Mouse (Mus musculus) inflammation-experienced regulatory T-cells, adult 6 months (primary cell): ENCODE measurements around the gene Usp29. TPM values are rescaled to one million over a fixed set of nuclear protein-coding genes. Genes with fewer than 3 reads are reported as not detected.
"Not testable (repeated sequence)": the region's sequence is repeated elsewhere in the genome, so short reads cannot be mapped to it uniquely, and the experiment has no call there.

ENCODE experiments used
- ATAC-seq: one replicate; pipeline ENCODE4 v1.8.0; 2017
- polyA plus RNA-seq, 3 experiments: library from polyadenylated mRNA; unstranded; fragments of 100-300 nt; shearing (Covaris generic); gene quantifications; one replicate each; pipeline ENCODE4 v1.2.1; 2017

Gene Usp29
- polyA plus RNA-seq, 3 experiments from 2014 or later = 0.15 TPM; not detected in 2

GRCm38 (mm10) chr7:6937040-6937439, 206.7 kb downstream of the Usp29 start:
- peak; percentile 79 for ATAC-seq

- peak; percentile 66 for ATAC-seq
Observed at GRCm38 (mm10) chr7:6940761-6941231, 210.4 kb downstream of the Usp29 start.

GRCm38 (mm10) chr7:6948061-6948460, 217.7 kb downstream of the Usp29 start:
- ATAC-seq = not testable (repeated sequence)

- ATAC-seq = no peak
Observed at GRCm38 (mm10) chr7:6956576-6956975, 226.2 kb downstream of the Usp29 start.

GRCm38 (mm10) chr7:6958574-6958973, 228.2 kb downstream of the Usp29 start:
- ATAC-seq = no peak

- no peak for ATAC-seq
Observed at GRCm38 (mm10) chr7:6973566-6973965, 243.2 kb downstream of the Usp29 start.

- ATAC-seq = no peak
Observed at GRCm38 (mm10) chr7:6976890-6977289, 246.5 kb downstream of the Usp29 start.

GRCm38 (mm10) chr7:6995251-6995650, 264.9 kb downstream of the Usp29 start, which contains the start of gene Aurkc:
Aurkc (plus strand) TSS chr7:6995300.
- ATAC-seq = not testable (repeated sequence)

GRCm38 (mm10) chr7:6998914-6999313, 268.5 kb downstream of the Usp29 start:
- ATAC-seq = not testable (repeated sequence)

GRCm38 (mm10) chr7:7005441-7005840, 275.1 kb downstream of the Usp29 start:
- ATAC-seq = not testable (repeated sequence)

Other genes with a start within 250 kb of the Usp29 start
- not detected for gene Olfr5, start 243.6 kb upstream of the Usp29 start, polyA plus RNA-seq
- not detected for gene Olfr1347, start 230.8 kb upstream of the Usp29 start, polyA plus RNA-seq
- gene Olfr1348, start 221.8 kb upstream of the Usp29 start, polyA plus RNA-seq = not detected
- under 1 TPM in 1 of 3 experiments, not detected in 2; 0.13 TPM for gene Olfr1349, start 207.6 kb upstream of the Usp29 start, polyA plus RNA-seq
- under 1 TPM in 1 of 3 experiments, not detected in 2; 0.35 TPM for gene Olfr1350, start 165.7 kb upstream of the Usp29 start, polyA plus RNA-seq
- not detected for gene Zim1, start 34.1 kb upstream of the Usp29 start, polyA plus RNA-seq
- gene Peg3, start 147 bp upstream of the Usp29 start, polyA plus RNA-seq = not detected